Mouse (Mus musculus) liver, embryonic 11.5 days (tissue): ENCODE results near the gene Gm28729. TPM values are rescaled to one million over a fixed set of nuclear protein-coding genes. Genes with fewer than 3 reads are reported as not detected.
"Not testable (repeated sequence)": the region's sequence is repeated elsewhere in the genome, so short reads cannot be mapped to it uniquely, and the experiment has no call there.

ENCODE experiments used
- ATAC-seq: fragments of 200-750 bp; cut with Nextera tagmentation; replicated peaks from 2 replicates; pipeline ENCODE4 v1.8.0; 2017; ENCODE audit warnings: moderate number of reproducible peaks, mild to moderate bottlenecking, moderate TSS enrichment, moderate library complexity; ENCODE audit not compliant: low FRiP score
- DNase-seq: peaks from one replicate; pipeline ENCODE4 v3.0.0-alpha.2; 2017; ENCODE audit warnings: low spot score
- H3K27ac ChIP-seq: fragments of 300-500 bp; sonication (generic); 2 replicates; pipeline ENCODE4 v1.5.1; 2014; ENCODE audit warnings: mild to moderate bottlenecking, low read depth, low read length, control low read depth
- H3K27me3 ChIP-seq: fragments of 300-500 bp; sonication (generic); replicated peaks from 2 replicates; pipeline ENCODE4 v1.6.1; 2014; ENCODE audit warnings: low read length, mixed read lengths; ENCODE audit not compliant: control insufficient read depth, insufficient read depth
- H3K36me3 ChIP-seq: fragments of 300-500 bp; sonication (generic); 2 replicates; pipeline ENCODE4 v1.6.1; 2014; ENCODE audit warnings: mild to moderate bottlenecking, low read length, moderate library complexity, mixed read lengths; ENCODE audit not compliant: control insufficient read depth, insufficient read depth
- H3K4me1 ChIP-seq: fragments of 300-500 bp; sonication (generic); replicated peaks from 2 replicates; pipeline ENCODE4 v1.6.1; 2014; ENCODE audit warnings: low read length, mixed read lengths; ENCODE audit not compliant: control insufficient read depth, insufficient read depth
- H3K4me2 ChIP-seq: fragments of 300-500 bp; sonication (generic); 2 replicates; pipeline ENCODE4 v1.6.1; 2014; ENCODE audit warnings: mild to moderate bottlenecking, control low read depth, moderate library complexity
- H3K4me3 ChIP-seq: fragments of 300-500 bp; sonication (generic); 2 replicates; pipeline ENCODE4 v1.5.1; 2014; ENCODE audit warnings: low read depth, low read length, control low read depth
- H3K9ac ChIP-seq: fragments of 300-500 bp; sonication (generic); 2 replicates; pipeline ENCODE4 v1.6.1; 2014; ENCODE audit warnings: low read depth, low read length, control low read depth
- H3K9me3 ChIP-seq: fragments of 300-500 bp; sonication (generic); 2 replicates; pipeline ENCODE4 v1.6.1; 2016; ENCODE audit warnings: low read length, inconsistent platforms, mixed read lengths; ENCODE audit not compliant: control insufficient read depth
- WGBS: fragments of 180-500 bp; shearing (Covaris S2); extraction: QIAGEN DNeasy Blood & Tissue Kit; methylation state at CpG from one replicate; pipeline ENCODE4 v1.1.7; 2014; 5-methylcytosine and 5-hydroxymethylcytosine counted together
- polyA plus RNA-seq: library from polyadenylated mRNA; unstranded; fragments of >200 nt; fragmentation: Nextera tagmentation; extraction: Ambion mirVana; gene quantifications from 2 replicates; pipeline ENCODE4 v1.2.1, GENCODE M21; 2014

Gm28729 gene
- polyA plus RNA-seq, 1 experiment from 2014 or later = not detected

- Histone ChIP-seq H3K27ac (no peak overlapping the region), H3K9ac (no peak overlapping the region), H3K4me2 (no peak overlapping the region), H3K27me3 (no peaks in the 10 kb centered on the region), H3K4me1 (peaks cover 5% of the 10 kb centered on the region; the same call in 1 of the 2 replicates), H3K9me3 (no peaks in the 10 kb centered on the region), H3K4me3 (no peak overlapping the region), H3K36me3 (no peaks in the 10 kb centered on the region)
- DNase-seq = no peak
- no peak for ATAC-seq
- WGBS = 76% methylated on average over 4 of the region's 4 CpGs
Observed at GRCm38 (mm10) chr9:96532531-96532930, 7.5 kb upstream of the Gm28729 start.

GRCm38 (mm10) chr9:96530674-96531081 lies 5.6 kb upstream of the Gm28729 start:
- Histone ChIP-seq H3K4me2 (no peak overlapping the region), H3K36me3 (no peaks in the 10 kb centered on the region), H3K4me1 (0 out of 2 replicates have a peak, but pooled peaks cover 3% of the 10 kb centered on the region), H3K27ac (no peak overlapping the region), H3K9me3 (no peaks in the 10 kb centered on the region), H3K27me3 (no peaks in the 10 kb centered on the region), H3K4me3 (no peak overlapping the region), H3K9ac (no peak overlapping the region)
- DNase-seq = no peak
- 72% methylated on average over 11 of the region's 11 CpGs for WGBS
- ATAC-seq = no peak

GRCm38 (mm10) chr9:96529961-96530673 lies 5.1 kb upstream of the Gm28729 start:
- ATAC-seq = no peak
- H3K27me3 ChIP-seq = no peaks in the 10 kb centered on the region
- H3K36me3 ChIP-seq = no peaks in the 10 kb centered on the region
- H3K9ac ChIP-seq = no peak overlapping the region
- H3K9me3 ChIP-seq = no peaks in the 10 kb centered on the region
- no peak overlapping the region for H3K4me2 ChIP-seq
- no peak overlapping the region for H3K4me3 ChIP-seq
- 74% methylated on average over 10 of the region's 10 CpGs for WGBS
- DNase-seq = no peak
- H3K27ac ChIP-seq = no peak overlapping the region
- 0 out of 2 replicates have a peak, but pooled peaks cover 3% of the 10 kb centered on the region for H3K4me1 ChIP-seq

GRCm38 (mm10) chr9:96526011-96526410 lies 947 bp upstream of the Gm28729 start:
- WGBS = 56% methylated on average over 4 of the region's 4 CpGs
- no peak for ATAC-seq
- H3K27me3 ChIP-seq = no peaks in the 10 kb centered on the region

GRCm38 (mm10) chr9:96523148-96523547 lies 1.9 kb downstream of the Gm28729 start:
- Histone ChIP-seq H3K4me1 (0 out of 2 replicates have a peak, but pooled peaks cover 3% of the 10 kb centered on the region), H3K27me3 (no peaks in the 10 kb centered on the region), H3K4me3 (no peak overlapping the region), H3K36me3 (no peaks in the 10 kb centered on the region), H3K9me3 (no peaks in the 10 kb centered on the region), H3K4me2 (no peak overlapping the region), H3K9ac (no peak overlapping the region), H3K27ac (no peak overlapping the region)
- WGBS = 79% methylated on average over 5 of the region's 5 CpGs
- ATAC-seq (no peak), DNase-seq (no peak)

More at GRCm38 (mm10) chr9:96526011-96526410, 947 bp upstream of the Gm28729 start:
- H3K4me2 ChIP-seq = no peak overlapping the region
- DNase-seq = no peak
- no peaks in the 10 kb centered on the region for H3K36me3 ChIP-seq
- H3K27ac ChIP-seq = no peak overlapping the region
- H3K9ac ChIP-seq = no peak overlapping the region
- H3K4me1 ChIP-seq = 0 out of 2 replicates have a peak, but pooled peaks cover 3% of the 10 kb centered on the region
- no peaks in the 10 kb centered on the region for H3K9me3 ChIP-seq
- H3K4me3 ChIP-seq = no peak overlapping the region

GRCm38 (mm10) chr9:96521574-96521973 lies 3.5 kb downstream of the Gm28729 start:
- not testable (repeated sequence) for ATAC-seq, H3K9ac ChIP-seq, H3K27me3 ChIP-seq, H3K36me3 ChIP-seq, DNase-seq, H3K4me2 ChIP-seq, H3K9me3 ChIP-seq, H3K4me1 ChIP-seq, H3K4me3 ChIP-seq, H3K27ac ChIP-seq
- WGBS = 76% methylated on average over 2 of the region's 2 CpGs

GRCm38 (mm10) chr9:96517429-96517828 lies 7.6 kb downstream of the Gm28729 start:
- Histone ChIP-seq H3K27me3 (no peaks in the 10 kb centered on the region), H3K27ac (no peak overlapping the region), H3K4me3 (no peak overlapping the region), H3K9me3 (no peaks in the 10 kb centered on the region), H3K4me1 (peaks cover 20% of the 10 kb centered on the region), H3K4me2 (no peak overlapping the region), H3K36me3 (no peaks in the 10 kb centered on the region), H3K9ac (no peak overlapping the region)
- WGBS = 24% methylated on average over 4 of the region's 4 CpGs
- ATAC-seq (no peak), DNase-seq (no peak)

GRCm38 (mm10) chr9:96516806-96517205 lies 8.3 kb downstream of the Gm28729 start:
- no peak overlapping the region for H3K27ac ChIP-seq
- peaks cover 20% of the 10 kb centered on the region for H3K4me1 ChIP-seq
- H3K36me3 ChIP-seq = no peaks in the 10 kb centered on the region
- H3K27me3 ChIP-seq = no peaks in the 10 kb centered on the region
- no peak overlapping the region for H3K9ac ChIP-seq
- H3K9me3 ChIP-seq = no peaks in the 10 kb centered on the region
- WGBS = 57% methylated on average over 3 of the region's 3 CpGs
- no peak overlapping the region for H3K4me2 ChIP-seq
- ATAC-seq (no peak), DNase-seq (no peak)
- H3K4me3 ChIP-seq = no peak overlapping the region

GRCm38 (mm10) chr9:96515737-96516136 lies 9.3 kb downstream of the Gm28729 start:
- Histone ChIP-seq H3K4me1 (peaks cover 20% of the 10 kb centered on the region), H3K4me3 (no peak overlapping the region), H3K27me3 (no peaks in the 10 kb centered on the region), H3K9me3 (no peaks in the 10 kb centered on the region), H3K9ac (no peak overlapping the region), H3K36me3 (no peaks in the 10 kb centered on the region), H3K27ac (no peak overlapping the region), H3K4me2 (no peak overlapping the region)
- DNase-seq = no peak
- WGBS = 69% methylated on average over 5 of the region's 5 CpGs
- ATAC-seq = no peak
